Mouse (Mus musculus) embryo, embryonic 11 days (tissue): ENCODE results near the gene Clstn1.

Experiments used
- DNase-seq: peaks from one replicate; pipeline ENCODE4 v3.0.0-alpha.2; 2015

Clstn1 gene

GRCm38 (mm10) chr4:149586044-149586782 lies at the start of gene Clstn1:
Clstn1 (plus strand) TSS chr4:149586468.
- peak; percentile 94 for DNase-seq

- DNase-seq: no peak
Measured at GRCm38 (mm10) chr4:149539441-149539840, 46.8 kb upstream of the Clstn1 start.

DNA sequence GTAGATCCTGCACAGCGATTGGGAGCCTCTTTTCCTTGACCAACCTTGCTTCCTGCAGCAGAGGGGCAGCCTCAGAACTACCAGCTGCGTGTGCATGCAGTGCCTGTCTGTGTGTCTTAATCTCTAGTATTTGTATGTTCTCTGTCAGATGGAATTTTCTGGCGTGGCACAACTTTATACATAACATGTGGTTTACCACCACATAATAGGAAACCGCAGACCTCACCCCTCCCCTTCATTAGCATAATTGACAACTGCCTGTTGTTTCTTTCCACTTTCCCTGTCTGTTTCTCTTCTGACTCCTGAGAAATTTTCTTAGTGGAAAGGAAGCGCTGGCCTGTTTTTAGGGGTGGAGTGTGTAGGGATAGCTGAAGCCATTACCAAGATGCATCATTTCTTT lies 44.3 kb upstream of the Clstn1 start:
- DNase-seq: no peak

DNA sequence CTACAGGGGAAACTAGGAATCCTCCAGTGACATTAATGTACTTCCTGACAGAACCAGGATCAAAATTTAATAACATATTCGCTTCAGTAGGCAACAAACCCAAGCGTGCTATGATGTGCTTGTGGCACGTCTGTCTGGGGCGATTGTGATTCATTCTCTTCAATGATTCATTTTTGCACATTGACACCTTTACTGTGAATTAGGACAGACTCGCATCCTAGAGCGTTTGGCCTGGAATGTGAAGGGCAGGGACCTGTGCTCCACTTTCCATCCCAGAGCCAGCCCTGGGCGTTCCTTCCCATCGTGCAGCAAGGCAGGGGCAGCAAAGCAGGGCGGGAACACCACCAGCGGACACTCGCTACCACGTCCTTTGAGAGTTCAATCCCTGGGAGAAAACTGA lies 43.8 kb upstream of the Clstn1 start:
- DNase-seq: no peak

- peak; percentile 85 for DNase-seq
Measured at GRCm38 (mm10) chr4:149542927-149543553, 43.2 kb upstream of the Clstn1 start.

GRCm38 (mm10) chr4:149544892-149545291 lies 41.4 kb upstream of the Clstn1 start:
- no peak for DNase-seq

DNA sequence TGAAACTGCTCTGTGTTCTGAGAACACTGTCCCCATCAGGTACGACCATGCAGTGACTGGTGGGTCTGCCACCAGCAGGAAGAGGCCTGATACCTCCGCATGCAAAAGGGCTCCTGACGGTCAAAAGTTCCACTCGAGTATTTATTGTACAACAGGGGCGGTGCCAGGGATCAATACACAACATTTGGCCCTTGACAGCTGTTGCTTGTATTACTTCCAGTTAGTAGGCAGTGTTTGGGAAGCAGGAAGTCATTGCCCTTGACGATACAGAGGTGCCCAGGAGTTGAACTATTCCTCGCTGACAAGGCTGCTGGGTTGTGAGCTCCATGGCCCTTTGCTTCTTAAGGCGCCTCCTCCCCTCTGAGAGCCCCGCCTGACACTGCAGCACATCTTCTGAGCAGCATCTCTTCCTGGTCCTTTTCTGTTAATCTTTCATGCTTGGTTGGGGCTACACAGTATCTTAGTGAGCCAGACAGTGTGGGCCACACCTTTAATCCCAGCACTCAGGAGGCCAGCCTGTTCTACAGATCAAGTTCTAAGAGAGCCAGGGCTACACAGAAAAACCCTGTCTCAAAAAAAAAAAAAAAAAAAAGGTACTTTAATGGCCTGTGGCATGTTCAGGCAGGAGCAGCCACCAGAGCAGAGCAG lies 39.3 kb upstream of the Clstn1 start:
- DNase-seq: no peak

- no peak for DNase-seq
Measured at GRCm38 (mm10) chr4:149547523-149547922, 38.7 kb upstream of the Clstn1 start.

- peak; percentile 88 for DNase-seq
Measured at GRCm38 (mm10) chr4:149549221-149549925, 36.9 kb upstream of the Clstn1 start.

- no peak for DNase-seq
Measured at GRCm38 (mm10) chr4:149550866-149551265, 35.4 kb upstream of the Clstn1 start.

DNA sequence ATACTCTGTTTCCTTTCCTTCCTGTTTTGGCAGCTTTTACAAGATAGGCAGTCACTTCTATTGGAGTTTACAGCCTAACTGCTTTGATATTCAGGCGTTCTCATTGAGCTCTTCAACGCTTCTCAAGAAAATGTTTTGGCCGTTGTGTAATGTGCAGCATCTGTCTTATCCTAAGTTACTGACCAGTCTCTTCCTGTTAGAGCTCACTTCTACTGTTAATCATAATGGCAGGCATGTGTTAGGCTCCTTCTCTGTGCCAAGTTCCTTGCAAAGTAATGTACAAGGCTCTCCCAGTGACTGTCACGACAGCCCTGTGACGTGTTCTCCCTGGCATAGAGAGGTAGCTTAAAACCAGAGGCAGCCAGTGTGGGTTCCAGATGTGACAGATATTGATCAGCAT lies 34.6 kb upstream of the Clstn1 start:
- no peak for DNase-seq

- no peak for DNase-seq
Measured at GRCm38 (mm10) chr4:149553834-149554233, 32.4 kb upstream of the Clstn1 start.

GRCm38 (mm10) chr4:149556111-149556510 lies 30.2 kb upstream of the Clstn1 start:
- no peak for DNase-seq

DNA sequence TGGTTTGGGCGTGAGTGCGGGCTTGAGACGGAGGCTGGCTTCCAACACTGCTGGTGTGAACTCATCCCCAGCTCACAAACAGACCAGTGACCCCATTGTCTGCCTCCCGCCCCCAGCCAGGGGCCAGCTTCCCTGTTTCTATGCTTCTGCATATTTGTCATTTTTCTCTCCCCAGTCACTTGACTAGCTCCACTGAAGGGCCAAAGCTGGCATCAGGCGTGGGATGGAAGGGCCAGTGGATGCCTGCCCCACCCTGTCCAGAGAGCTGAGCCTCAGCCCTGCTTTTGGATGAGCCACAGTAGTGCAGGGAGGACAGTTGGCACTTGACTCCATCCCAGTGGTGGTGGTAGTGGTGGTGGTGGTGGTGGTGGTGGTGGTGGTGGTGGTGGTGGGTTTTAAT lies 28.4 kb upstream of the Clstn1 start:
- DNase-seq: no peak

DNA sequence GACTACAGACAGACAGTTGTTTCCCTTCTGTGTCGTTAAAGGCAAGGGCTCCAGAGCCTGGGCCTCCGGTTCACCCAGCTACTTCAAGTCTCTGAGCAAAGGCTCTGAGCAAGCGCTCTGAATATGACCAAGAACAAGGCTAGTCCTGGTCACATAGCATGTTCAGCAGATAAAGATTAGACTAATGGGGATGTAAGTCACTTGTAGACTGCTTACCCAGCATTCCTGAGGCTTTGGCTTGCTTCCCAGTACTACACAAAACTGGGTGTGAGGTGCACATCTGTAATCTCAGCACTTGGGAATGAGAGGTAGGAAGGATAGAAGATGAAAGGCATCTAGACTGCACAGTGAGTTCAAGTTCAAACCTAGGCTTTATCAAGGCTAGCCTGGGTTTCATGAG lies 27.9 kb upstream of the Clstn1 start:
- DNase-seq: no peak

DNA sequence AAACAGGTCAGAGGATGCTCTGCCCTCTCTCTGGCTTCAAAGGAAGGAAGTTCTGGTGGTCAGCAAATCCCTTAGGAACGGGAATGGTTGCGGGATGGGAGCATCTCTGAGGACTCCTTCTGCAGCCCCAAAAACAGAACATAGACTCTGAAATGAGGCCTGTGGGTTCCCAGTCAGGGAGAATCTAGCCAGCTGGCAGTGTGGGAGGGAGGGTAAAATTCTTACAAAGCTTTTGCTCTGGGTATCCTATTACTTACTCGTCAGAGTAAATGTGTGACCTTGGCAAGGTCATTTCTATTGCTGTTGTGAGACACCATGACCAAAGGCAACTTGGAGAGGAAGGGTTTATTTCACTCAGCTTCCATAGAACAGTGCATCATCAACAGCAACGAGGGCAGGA lies 24.9 kb upstream of the Clstn1 start:
- DNase-seq: no peak

GRCm38 (mm10) chr4:149561986-149562904 lies 24.0 kb upstream of the Clstn1 start:
- DNase-seq: peak; percentile 29

- DNase-seq: peak; percentile 60
Measured at GRCm38 (mm10) chr4:149562905-149563347, 23.3 kb upstream of the Clstn1 start.

DNA sequence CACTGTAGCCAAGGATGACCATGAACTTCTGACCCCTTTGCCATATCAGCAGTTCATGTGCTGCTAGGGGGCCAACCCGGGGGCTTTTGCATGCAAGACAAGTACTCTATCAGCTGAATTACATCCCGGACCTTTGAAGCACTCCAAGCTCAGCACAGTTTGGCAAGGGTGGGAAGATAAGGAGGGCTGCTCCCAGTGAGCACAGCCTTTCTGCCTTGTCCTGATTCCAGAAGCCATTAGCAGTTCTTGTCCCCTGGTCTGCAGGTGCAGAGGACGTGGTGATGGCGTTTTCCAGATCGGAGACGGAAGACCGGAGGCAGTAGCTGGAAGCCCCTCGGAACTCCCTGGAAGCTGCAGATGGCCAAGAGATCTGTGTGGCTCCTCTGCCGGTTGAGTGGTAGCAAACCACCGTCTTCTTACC lies 22.3 kb upstream of the Clstn1 start:
- DNase-seq: no peak

- DNase-seq: peak; percentile 64
Measured at GRCm38 (mm10) chr4:149564452-149565407, 21.5 kb upstream of the Clstn1 start.

- DNase-seq: peak; percentile 52
Measured at GRCm38 (mm10) chr4:149567432-149568026, 18.7 kb upstream of the Clstn1 start.
